Mouse (Mus musculus): ENCODE data around the gene Ptcd1.
"Not testable (repeated sequence)": the region's sequence is repeated elsewhere in the genome, so short reads cannot be mapped to it uniquely, and the experiment has no call there.

Ptcd1 gene

GRCm38 (mm10) chr5:145164710-145165109, 2.2 kb downstream of the Ptcd1 start:
- no peak for DNase-seq (ENCODE audit: low spot score)

GRCm38 (mm10) chr5:145161361-145161760, 5.5 kb downstream of the Ptcd1 start:
- no peak for DNase-seq (ENCODE audit: low spot score)

GRCm38 (mm10) chr5:145152690-145153089, 14.2 kb downstream of the Ptcd1 start:
- no peak for DNase-seq (ENCODE audit: low spot score)

GRCm38 (mm10) chr5:145149294-145149693, 17.6 kb downstream of the Ptcd1 start:
- no peak for DNase-seq (ENCODE audit: low spot score)

GRCm38 (mm10) chr5:145147748-145148147, 19.2 kb downstream of the Ptcd1 start:
- no peak for DNase-seq (ENCODE audit: low spot score)

- no peak for DNase-seq (ENCODE audit: low spot score)
Observed at GRCm38 (mm10) chr5:145140611-145141010, 26.3 kb downstream of the Ptcd1 start.

GRCm38 (mm10) chr5:145139571-145140519, 27.1 kb downstream of the Ptcd1 start, which contains the start of the genes Pdap1 and Bud31:
TSS of gene Pdap1 (minus strand) at chr5:145140238.
TSS of gene Bud31 (plus strand) at chr5:145140362.
- peak; percentile 95 for DNase-seq (ENCODE audit: low spot score)

- peak; percentile 69 for DNase-seq (ENCODE audit: low spot score)
Observed at GRCm38 (mm10) chr5:145138836-145139235, 28.1 kb downstream of the Ptcd1 start.

GRCm38 (mm10) chr5:145133275-145133674, 33.6 kb downstream of the Ptcd1 start:
- DNase-seq (ENCODE audit: low spot score), result not testable (repeated sequence)

- DNase-seq (ENCODE audit: low spot score), result no peak
Observed at GRCm38 (mm10) chr5:145130995-145131394, 35.9 kb downstream of the Ptcd1 start.

- DNase-seq (ENCODE audit: low spot score), result peak; percentile 49
Observed at GRCm38 (mm10) chr5:145130191-145130590, 36.7 kb downstream of the Ptcd1 start.

- not testable (repeated sequence) for DNase-seq (ENCODE audit: low spot score)
Observed at GRCm38 (mm10) chr5:145129773-145130172, 37.1 kb downstream of the Ptcd1 start.

GRCm38 (mm10) chr5:145129124-145129523, 37.8 kb downstream of the Ptcd1 start:
- DNase-seq (ENCODE audit: low spot score), result peak; percentile 61

- DNase-seq (ENCODE audit: low spot score), result no peak
Observed at GRCm38 (mm10) chr5:145126580-145126979, 40.3 kb downstream of the Ptcd1 start.

- DNase-seq (ENCODE audit: low spot score), result no peak
Observed at GRCm38 (mm10) chr5:145123396-145123795, 43.5 kb downstream of the Ptcd1 start.

GRCm38 (mm10) chr5:145120921-145121320, 46.0 kb downstream of the Ptcd1 start:
- peak; percentile 52 for DNase-seq (ENCODE audit: low spot score)

- peak; percentile 54 for DNase-seq (ENCODE audit: low spot score)
Observed at GRCm38 (mm10) chr5:145119385-145119784, 47.5 kb downstream of the Ptcd1 start.

GRCm38 (mm10) chr5:145118461-145118860, 48.4 kb downstream of the Ptcd1 start:
- DNase-seq (ENCODE audit: low spot score), result no peak

GRCm38 (mm10) chr5:145118005-145118404, 48.9 kb downstream of the Ptcd1 start:
- no peak for DNase-seq (ENCODE audit: low spot score)

- peak; percentile 90 for DNase-seq (ENCODE audit: low spot score)
Observed at GRCm38 (mm10) chr5:145116916-145117315, 50.0 kb downstream of the Ptcd1 start.

GRCm38 (mm10) chr5:145116316-145116715, 50.6 kb downstream of the Ptcd1 start:
- DNase-seq (ENCODE audit: low spot score), result peak; percentile 96

GRCm38 (mm10) chr5:145115736-145116135, 51.2 kb downstream of the Ptcd1 start:
- peak; percentile 33 for DNase-seq (ENCODE audit: low spot score)
